Mouse (Mus musculus) erythroblast, embryonic 14.5 days (primary cell): ENCODE measurements at regions not wholly inside any gene's neighbourhood (a gene's known extent, or its start where the extent isn't known, plus 50 kb on each side); places are given as distances from the start of the nearest gene placed in this dataset.

ENCODE experiments used
- H3K27me3 ChIP-seq: 2 replicates; pipeline ENCODE4 v1.6.1; 2012; ENCODE audit warnings: inconsistent platforms; ENCODE audit not compliant: control insufficient read depth
- H3K36me3 ChIP-seq: 2 replicates; pipeline ENCODE4 v1.6.1; 2012; ENCODE audit warnings: mild to moderate bottlenecking, inconsistent platforms; ENCODE audit not compliant: control insufficient read depth
- H3K4me1 ChIP-seq: 2 replicates; pipeline ENCODE4 v1.6.1; 2012; ENCODE audit warnings: inconsistent platforms; ENCODE audit not compliant: control insufficient read depth
- H3K4me3 ChIP-seq: replicated peaks from 2 replicates; pipeline ENCODE3; 2012; ENCODE audit warnings: moderate library complexity, mild to moderate bottlenecking, inconsistent platforms
- H3K9me3 ChIP-seq: 2 replicates; pipeline ENCODE4 v1.6.1; 2012; ENCODE audit warnings: low read length, inconsistent platforms, mixed read lengths; ENCODE audit not compliant: control insufficient read depth
- GATA1 ChIP-seq: IDR thresholded peaks from 2 replicates; pipeline ENCODE4 v1.6.1; 2012; ENCODE audit warnings: low read length, inconsistent platforms, mixed read lengths
- TAL1 ChIP-seq: IDR thresholded peaks from 3 replicates; pipeline ENCODE4 v1.6.1; 2012; ENCODE audit warnings: low read length, inconsistent platforms, mixed read lengths

GRCm38 (mm10) chr3:60878880-60879279 is 123.7 kb upstream of the P2ry1 start:
- Histone ChIP-seq H3K4me1 (no peaks in the 10 kb centered on the region), H3K4me3 (no peak overlapping the region), H3K9me3 (no peaks in the 10 kb centered on the region), H3K36me3 (no peaks in the 10 kb centered on the region), H3K27me3 (no peaks in the 10 kb centered on the region)
- TF ChIP-seq GATA1 = no peak
- TF ChIP-seq TAL1 = no peak

GRCm38 (mm10) chr3:60884027-60884426 is 118.6 kb upstream of the P2ry1 start:
- TF ChIP-seq GATA1 = no peak
- TF ChIP-seq TAL1 = no peak
- no peaks in the 10 kb centered on the region for H3K27me3 ChIP-seq
- H3K4me1 ChIP-seq = no peaks in the 10 kb centered on the region
- H3K36me3 ChIP-seq = no peaks in the 10 kb centered on the region
- H3K9me3 ChIP-seq = no peaks in the 10 kb centered on the region
- H3K4me3 ChIP-seq = no peak overlapping the region

GRCm38 (mm10) chr3:60889191-60889861 is 113.3 kb upstream of the P2ry1 start:
- no peaks in the 10 kb centered on the region for H3K9me3 ChIP-seq
- no peak overlapping the region for H3K4me3 ChIP-seq
- H3K36me3 ChIP-seq = no peaks in the 10 kb centered on the region
- TF ChIP-seq TAL1 = no peak
- no peak for TF ChIP-seq GATA1
- no peaks in the 10 kb centered on the region for H3K27me3 ChIP-seq
- no peaks in the 10 kb centered on the region for H3K4me1 ChIP-seq

GRCm38 (mm10) chr3:60897628-60898269 is 104.8 kb upstream of the P2ry1 start:
- Histone ChIP-seq H3K27me3 (no peaks in the 10 kb centered on the region), H3K36me3 (no peaks in the 10 kb centered on the region), H3K4me3 (no peak overlapping the region), H3K9me3 (no peaks in the 10 kb centered on the region), H3K4me1 (no peaks in the 10 kb centered on the region)
- TF ChIP-seq GATA1 (no peak), TAL1 (no peak)

GRCm38 (mm10) chr3:60898720-60899119 is 103.9 kb upstream of the P2ry1 start:
- Histone ChIP-seq H3K27me3 (no peaks in the 10 kb centered on the region), H3K36me3 (no peaks in the 10 kb centered on the region), H3K4me3 (no peak overlapping the region), H3K4me1 (no peaks in the 10 kb centered on the region), H3K9me3 (no peaks in the 10 kb centered on the region)
- TF ChIP-seq GATA1 (no peak), TAL1 (no peak)

- TF ChIP-seq TAL1 = no peak
- TF ChIP-seq GATA1 = no peak
Measured at GRCm38 (mm10) chr3:60901571-60901970, 101.0 kb upstream of the P2ry1 start.

GRCm38 (mm10) chr3:60916411-60916810 is 86.2 kb upstream of the P2ry1 start:
- no peaks in the 10 kb centered on the region for H3K27me3 ChIP-seq
- TF ChIP-seq GATA1 = no peak
- no peak for TF ChIP-seq TAL1
- H3K4me3 ChIP-seq = no peak overlapping the region
- H3K4me1 ChIP-seq = no peaks in the 10 kb centered on the region
- H3K9me3 ChIP-seq = no peaks in the 10 kb centered on the region
- H3K36me3 ChIP-seq = no peaks in the 10 kb centered on the region

More at GRCm38 (mm10) chr3:60901571-60901970, 101.0 kb upstream of the P2ry1 start:
- Histone ChIP-seq H3K4me3 (no peak overlapping the region), H3K4me1 (no peaks in the 10 kb centered on the region), H3K36me3 (no peaks in the 10 kb centered on the region), H3K27me3 (no peaks in the 10 kb centered on the region), H3K9me3 (no peaks in the 10 kb centered on the region)

GRCm38 (mm10) chr3:60917271-60917670 is 85.3 kb upstream of the P2ry1 start:
- H3K9me3 ChIP-seq = no peaks in the 10 kb centered on the region
- H3K36me3 ChIP-seq = no peaks in the 10 kb centered on the region
- H3K4me3 ChIP-seq = no peak overlapping the region
- H3K27me3 ChIP-seq = no peaks in the 10 kb centered on the region
- no peaks in the 10 kb centered on the region for H3K4me1 ChIP-seq
- TF ChIP-seq GATA1 (no peak), TAL1 (no peak)

- Histone ChIP-seq H3K36me3 (no peaks in the 10 kb centered on the region), H3K9me3 (no peaks in the 10 kb centered on the region), H3K27me3 (no peaks in the 10 kb centered on the region), H3K4me1 (peaks cover 8% of the 10 kb centered on the region), H3K4me3 (no peak overlapping the region)
- TF ChIP-seq GATA1 = no peak
- TF ChIP-seq TAL1 = no peak
Measured at GRCm38 (mm10) chr3:60926024-60926547, 76.5 kb upstream of the P2ry1 start.

GRCm38 (mm10) chr3:60928910-60929309 is 73.7 kb upstream of the P2ry1 start:
- H3K36me3 ChIP-seq = no peaks in the 10 kb centered on the region
- H3K4me3 ChIP-seq = no peak overlapping the region
- peaks cover 8% of the 10 kb centered on the region for H3K4me1 ChIP-seq
- H3K27me3 ChIP-seq = no peaks in the 10 kb centered on the region
- H3K9me3 ChIP-seq = no peaks in the 10 kb centered on the region
- TF ChIP-seq GATA1 (no peak), TAL1 (no peak)
